Mouse (Mus musculus): ENCODE measurements at regions not wholly inside any gene's neighbourhood (a gene's known extent, or its start where the extent isn't known, plus 50 kb on each side); places are given as distances from the start of the nearest gene placed in this dataset.
"Not testable (repeated sequence)": the region's sequence is repeated elsewhere in the genome, so short reads cannot be mapped to it uniquely, and the experiment has no call there.

DNA sequence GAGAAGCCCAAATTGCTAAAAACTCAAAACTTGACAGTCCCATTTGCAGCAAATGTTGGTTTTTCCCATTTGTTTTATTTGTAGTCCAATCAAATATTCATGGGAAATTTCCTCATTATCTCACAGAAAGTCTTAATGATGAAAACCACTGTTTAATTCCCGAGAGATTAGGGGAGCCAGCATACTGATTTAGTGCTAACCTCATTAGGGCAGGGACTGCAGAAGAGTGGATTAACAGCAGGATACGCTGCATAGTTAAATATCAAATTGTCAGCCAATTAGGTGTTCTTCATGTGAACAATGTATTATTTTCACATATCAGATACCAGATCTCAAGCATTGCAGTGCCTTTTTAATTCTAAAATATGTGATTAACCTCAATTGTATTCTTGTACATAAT, 264.0 kb upstream of the 4933412E24Rik start:
- Histone ChIP-seq H3K4me1 (ENCODE audit: control insufficient read depth, insufficient read depth, low read length) (no peaks in the 10 kb centered on the region), H3K9me3 (ENCODE audit: control insufficient read depth, low read depth, low read length) (no peaks in the 10 kb centered on the region), H3K27me3 (ENCODE audit: control insufficient read depth, insufficient read depth, low read length) (no peaks in the 10 kb centered on the region), H3K27ac (ENCODE audit: low read length) (no peak overlapping the region), H3K36me3 (ENCODE audit: control insufficient read depth, insufficient read depth, low read length) (no peaks in the 10 kb centered on the region), H3K4me3 (ENCODE audit: low read depth, low read length) (no peak overlapping the region), H3K4me2 (replicated peaks; ENCODE audit: low read depth, low read length) (no peak overlapping the region), H3K9ac (replicated peaks; ENCODE audit: low read depth, low read length) (no peak overlapping the region)
- 85% methylated on average over 2 of the region's 2 CpGs for WGBS
- no peak for ATAC-seq (ENCODE audit: insufficient number of reproducible peaks, insufficient read depth, low FRiP score, low read depth)

DNA sequence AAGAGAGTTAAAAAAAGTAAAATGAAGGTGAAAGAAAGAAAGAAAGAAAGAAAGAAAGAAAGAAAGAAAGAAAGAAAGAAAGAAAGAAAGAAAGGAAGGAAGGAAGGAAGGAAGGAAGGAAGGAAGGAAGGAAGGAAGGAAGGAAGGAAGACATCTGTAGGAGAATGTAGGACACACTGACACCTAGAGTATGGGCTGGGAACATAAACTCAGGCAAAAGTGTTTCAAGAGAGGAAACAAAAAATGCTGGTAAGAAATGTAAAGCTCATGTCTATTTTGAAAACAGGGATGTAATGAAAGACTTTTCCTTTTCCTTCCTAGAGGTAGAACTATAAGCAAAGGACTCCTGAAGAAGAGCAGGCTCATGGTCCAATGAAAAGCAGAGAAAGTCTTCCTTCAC, 237.2 kb upstream of the 4933412E24Rik start:
- H3K4me2 ChIP-seq (replicated peaks; ENCODE audit: low read depth, low read length); H3K9me3 ChIP-seq (ENCODE audit: control insufficient read depth, low read depth, low read length); H3K4me1 ChIP-seq (ENCODE audit: control insufficient read depth, insufficient read depth, low read length); H3K27ac ChIP-seq (ENCODE audit: low read length); H3K36me3 ChIP-seq (ENCODE audit: control insufficient read depth, insufficient read depth, low read length); H3K9ac ChIP-seq (replicated peaks; ENCODE audit: low read depth, low read length); ATAC-seq (ENCODE audit: insufficient number of reproducible peaks, insufficient read depth, low FRiP score, low read depth); H3K27me3 ChIP-seq (ENCODE audit: control insufficient read depth, insufficient read depth, low read length); H3K4me3 ChIP-seq (ENCODE audit: low read depth, low read length): not testable (repeated sequence)

DNA sequence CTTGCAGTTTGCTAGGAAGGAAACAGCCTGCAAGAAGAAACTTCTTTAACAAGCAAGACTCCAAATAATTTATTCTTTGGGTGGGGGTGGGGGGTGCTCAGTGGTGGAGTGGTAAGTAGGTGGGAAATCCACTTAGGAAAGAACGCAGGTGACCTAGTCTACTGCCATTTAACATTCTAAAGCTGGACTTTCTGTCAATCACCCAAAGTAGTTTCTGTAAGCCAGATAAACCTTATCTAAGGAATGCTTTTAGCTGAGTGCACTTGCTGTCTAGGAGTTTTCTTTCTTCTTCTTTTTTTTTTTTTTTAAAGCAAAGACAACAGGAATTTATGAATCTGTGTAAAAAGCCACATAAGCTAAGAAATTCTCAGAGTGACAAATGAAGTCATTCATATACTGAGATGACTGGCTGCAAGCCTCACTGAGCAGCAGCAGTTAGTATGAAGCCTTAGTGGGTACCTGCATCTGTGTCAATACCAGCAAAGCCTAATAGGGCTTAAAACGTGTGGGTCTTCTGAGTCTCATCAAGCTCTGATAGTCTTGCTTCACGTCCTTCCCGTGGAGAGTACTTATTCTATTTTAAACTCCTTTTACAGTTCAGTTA, 210.0 kb upstream of the 4933412E24Rik start:
- no peaks in the 10 kb centered on the region for H3K4me1 ChIP-seq (ENCODE audit: control insufficient read depth, insufficient read depth, low read length)
- no peak overlapping the region for H3K9ac ChIP-seq (replicated peaks; ENCODE audit: low read depth, low read length)
- H3K27ac ChIP-seq (ENCODE audit: low read length), result no peak overlapping the region
- 14% methylated on average over 4 of the region's 4 CpGs for WGBS
- no peak overlapping the region for H3K4me2 ChIP-seq (replicated peaks; ENCODE audit: low read depth, low read length)
- H3K9me3 ChIP-seq (ENCODE audit: control insufficient read depth, low read depth, low read length), result no peaks in the 10 kb centered on the region
- no peaks in the 10 kb centered on the region for H3K27me3 ChIP-seq (ENCODE audit: control insufficient read depth, insufficient read depth, low read length)
- H3K4me3 ChIP-seq (ENCODE audit: low read depth, low read length), result no peak overlapping the region
- peak; percentile 56; the same call in 1 of the 2 replicates for ATAC-seq (ENCODE audit: insufficient number of reproducible peaks, insufficient read depth, low FRiP score, low read depth)
- no peaks in the 10 kb centered on the region for H3K36me3 ChIP-seq (ENCODE audit: control insufficient read depth, insufficient read depth, low read length)

DNA sequence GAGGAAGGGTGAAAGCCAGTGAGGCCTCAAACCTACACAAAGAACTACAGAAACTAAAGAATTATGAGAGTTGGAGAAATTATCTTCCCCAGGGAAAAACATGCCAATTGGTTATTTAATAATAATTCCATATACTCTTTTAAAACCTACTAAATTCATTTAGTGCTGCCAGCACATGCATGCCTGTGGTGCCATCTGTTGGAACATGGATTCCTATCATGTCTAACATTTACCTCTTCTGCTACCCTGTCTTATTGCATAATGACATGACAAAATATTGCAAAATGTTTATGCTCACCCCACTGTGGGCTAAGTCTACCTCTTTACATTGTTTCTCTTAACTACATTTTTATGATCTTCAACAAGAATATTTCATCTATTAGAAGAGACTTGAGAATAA, 178.7 kb upstream of the 4933412E24Rik start:
- Histone ChIP-seq H3K4me1 (ENCODE audit: control insufficient read depth, insufficient read depth, low read length) (no peaks in the 10 kb centered on the region), H3K4me2 (replicated peaks; ENCODE audit: low read depth, low read length) (no peak overlapping the region), H3K4me3 (ENCODE audit: low read depth, low read length) (no peak overlapping the region), H3K9ac (replicated peaks; ENCODE audit: low read depth, low read length) (no peak overlapping the region), H3K36me3 (ENCODE audit: control insufficient read depth, insufficient read depth, low read length) (no peaks in the 10 kb centered on the region), H3K27me3 (ENCODE audit: control insufficient read depth, insufficient read depth, low read length) (no peaks in the 10 kb centered on the region), H3K9me3 (ENCODE audit: control insufficient read depth, low read depth, low read length) (no peaks in the 10 kb centered on the region), H3K27ac (ENCODE audit: low read length) (no peak overlapping the region)
- no peak for ATAC-seq (ENCODE audit: insufficient number of reproducible peaks, insufficient read depth, low FRiP score, low read depth)

DNA sequence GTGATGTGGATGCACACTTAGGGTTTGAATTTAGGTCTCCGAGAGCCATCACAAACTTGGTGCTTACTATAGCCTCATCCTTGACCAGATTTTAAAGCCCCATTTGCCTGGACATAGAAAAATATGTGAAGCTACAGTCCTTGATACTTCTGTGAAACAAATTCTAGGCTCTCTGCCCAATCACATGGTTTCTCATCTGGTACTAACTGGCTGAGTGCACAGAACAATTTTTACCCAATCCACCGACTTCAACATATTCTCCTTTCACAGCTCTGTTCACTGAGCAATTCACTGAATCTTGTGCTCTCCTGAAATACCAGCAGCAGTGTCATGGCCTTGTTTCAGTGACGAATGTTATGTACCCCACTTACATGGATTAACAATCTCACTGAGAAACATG, 176.7 kb upstream of the 4933412E24Rik start:
- Histone ChIP-seq H3K4me3 (ENCODE audit: low read depth, low read length) (no peak overlapping the region), H3K36me3 (ENCODE audit: control insufficient read depth, insufficient read depth, low read length) (no peaks in the 10 kb centered on the region), H3K4me2 (replicated peaks; ENCODE audit: low read depth, low read length) (no peak overlapping the region), H3K9ac (replicated peaks; ENCODE audit: low read depth, low read length) (no peak overlapping the region), H3K9me3 (ENCODE audit: control insufficient read depth, low read depth, low read length) (no peaks in the 10 kb centered on the region), H3K27me3 (ENCODE audit: control insufficient read depth, insufficient read depth, low read length) (no peaks in the 10 kb centered on the region), H3K4me1 (ENCODE audit: control insufficient read depth, insufficient read depth, low read length) (no peaks in the 10 kb centered on the region), H3K27ac (ENCODE audit: low read length) (no peak overlapping the region)
- ATAC-seq (ENCODE audit: insufficient number of reproducible peaks, insufficient read depth, low FRiP score, low read depth), result no peak
- WGBS, result 84% methylated on average over 3 of the region's 3 CpGs

DNA sequence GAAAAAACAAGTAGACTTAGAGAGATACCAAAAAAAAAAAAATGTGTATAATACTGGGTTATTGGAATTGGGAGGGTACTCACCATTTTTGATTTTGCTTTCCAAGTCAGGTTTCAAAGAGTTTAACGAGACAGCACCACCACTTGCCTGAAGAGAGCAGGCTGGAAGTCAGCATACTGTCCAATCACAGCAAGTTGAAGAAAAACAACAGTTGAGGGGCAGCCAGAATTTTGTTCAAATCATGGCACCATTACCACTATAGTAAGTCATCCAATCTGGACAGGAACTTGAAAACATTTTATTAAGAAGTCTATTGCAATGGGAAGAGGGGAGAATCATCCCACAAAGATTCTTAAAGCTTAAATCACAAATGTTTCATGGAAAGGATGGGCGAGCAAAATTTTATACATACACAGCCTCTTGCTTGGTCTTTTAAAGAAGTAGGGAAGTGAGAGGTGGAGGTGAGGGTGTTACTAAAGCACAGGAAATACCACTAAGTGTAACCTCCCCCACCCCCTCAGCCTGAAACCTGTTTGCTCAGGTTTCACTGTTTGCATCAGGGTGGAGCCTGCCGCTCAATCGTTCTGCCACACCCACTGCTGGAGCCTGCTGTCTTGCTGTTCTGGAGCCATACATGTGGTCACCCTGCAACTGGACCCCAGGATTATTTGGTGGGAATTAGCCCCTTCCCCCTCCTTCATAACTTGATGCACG, 170.7 kb upstream of the 4933412E24Rik start:
- H3K9ac ChIP-seq (replicated peaks; ENCODE audit: low read depth, low read length), result no peak overlapping the region
- no peak overlapping the region for H3K4me2 ChIP-seq (replicated peaks; ENCODE audit: low read depth, low read length)
- H3K9me3 ChIP-seq (ENCODE audit: control insufficient read depth, low read depth, low read length), result no peaks in the 10 kb centered on the region
- 43% methylated on average over 5 of the region's 5 CpGs for WGBS
- no peaks in the 10 kb centered on the region for H3K4me1 ChIP-seq (ENCODE audit: control insufficient read depth, insufficient read depth, low read length)
- no peaks in the 10 kb centered on the region for H3K27me3 ChIP-seq (ENCODE audit: control insufficient read depth, insufficient read depth, low read length)
- H3K27ac ChIP-seq (ENCODE audit: low read length), result no peak overlapping the region
- H3K36me3 ChIP-seq (ENCODE audit: control insufficient read depth, insufficient read depth, low read length), result no peaks in the 10 kb centered on the region
- H3K4me3 ChIP-seq (ENCODE audit: low read depth, low read length), result no peak overlapping the region
- no peak for ATAC-seq (ENCODE audit: insufficient number of reproducible peaks, insufficient read depth, low FRiP score, low read depth)

DNA sequence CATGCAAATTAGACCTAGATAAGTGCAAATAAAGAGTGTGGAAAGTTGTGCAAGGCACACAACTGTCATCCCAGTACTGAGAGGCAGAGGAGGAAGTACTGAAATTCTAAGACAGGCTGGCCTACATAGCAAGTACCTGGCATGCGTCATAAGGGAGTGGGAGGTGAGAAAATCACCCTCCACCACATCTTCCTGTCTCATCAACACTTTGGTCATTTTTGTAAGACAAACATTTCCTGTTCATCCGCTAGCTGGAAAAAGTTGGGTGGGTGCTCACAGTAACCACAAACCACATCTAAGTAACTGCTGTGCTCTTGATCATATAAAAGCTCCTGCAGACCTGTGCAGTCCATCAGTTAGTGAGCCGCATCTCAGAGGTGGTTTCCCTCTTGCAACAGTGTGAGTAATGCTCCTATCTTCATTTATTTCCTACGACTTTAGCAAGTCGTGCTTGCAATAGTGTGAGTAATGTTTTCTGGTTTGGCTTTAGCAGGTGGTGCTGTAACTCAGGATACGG, 125.2 kb upstream of the 4933412E24Rik start:
- Histone ChIP-seq H3K4me1 (ENCODE audit: control insufficient read depth, insufficient read depth, low read length) (no peaks in the 10 kb centered on the region), H3K27ac (ENCODE audit: low read length) (no peak overlapping the region), H3K9ac (replicated peaks; ENCODE audit: low read depth, low read length) (no peak overlapping the region), H3K4me3 (ENCODE audit: low read depth, low read length) (no peak overlapping the region), H3K9me3 (ENCODE audit: control insufficient read depth, low read depth, low read length) (no peaks in the 10 kb centered on the region), H3K27me3 (ENCODE audit: control insufficient read depth, insufficient read depth, low read length) (no peaks in the 10 kb centered on the region), H3K36me3 (ENCODE audit: control insufficient read depth, insufficient read depth, low read length) (no peaks in the 10 kb centered on the region), H3K4me2 (replicated peaks; ENCODE audit: low read depth, low read length) (no peak overlapping the region)
- ATAC-seq (ENCODE audit: insufficient number of reproducible peaks, insufficient read depth, low FRiP score, low read depth), result no peak
- 79% methylated on average over 6 of the region's 6 CpGs for WGBS

DNA sequence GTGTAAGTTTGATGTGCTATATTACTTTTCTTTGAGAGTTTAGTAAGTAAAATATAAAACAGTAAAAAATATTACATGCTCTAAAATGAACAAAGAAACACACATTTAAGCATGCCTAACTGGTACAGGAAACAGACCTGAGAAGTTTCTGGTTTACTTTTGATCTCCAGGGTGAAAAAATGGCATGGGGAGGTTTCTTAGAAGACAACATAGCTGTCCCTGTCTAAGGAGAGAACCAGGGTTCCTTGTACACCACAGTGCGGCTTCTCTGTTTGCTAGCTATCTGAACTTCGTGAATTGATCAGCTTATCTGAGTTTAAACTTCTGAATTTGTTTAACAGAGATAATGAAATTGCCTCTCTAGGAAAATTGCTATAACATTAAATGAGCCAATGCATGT, 120.3 kb upstream of the 4933412E24Rik start:
- Histone ChIP-seq H3K27me3 (ENCODE audit: control insufficient read depth, insufficient read depth, low read length) (no peaks in the 10 kb centered on the region), H3K4me1 (ENCODE audit: control insufficient read depth, insufficient read depth, low read length) (no peaks in the 10 kb centered on the region), H3K9ac (replicated peaks; ENCODE audit: low read depth, low read length) (no peak overlapping the region), H3K4me3 (ENCODE audit: low read depth, low read length) (no peak overlapping the region), H3K9me3 (ENCODE audit: control insufficient read depth, low read depth, low read length) (no peaks in the 10 kb centered on the region), H3K27ac (ENCODE audit: low read length) (no peak overlapping the region), H3K36me3 (ENCODE audit: control insufficient read depth, insufficient read depth, low read length) (no peaks in the 10 kb centered on the region), H3K4me2 (replicated peaks; ENCODE audit: low read depth, low read length) (no peak overlapping the region)
- 55% methylated on average over 2 of the region's 2 CpGs for WGBS
- ATAC-seq (ENCODE audit: insufficient number of reproducible peaks, insufficient read depth, low FRiP score, low read depth), result no peak

DNA sequence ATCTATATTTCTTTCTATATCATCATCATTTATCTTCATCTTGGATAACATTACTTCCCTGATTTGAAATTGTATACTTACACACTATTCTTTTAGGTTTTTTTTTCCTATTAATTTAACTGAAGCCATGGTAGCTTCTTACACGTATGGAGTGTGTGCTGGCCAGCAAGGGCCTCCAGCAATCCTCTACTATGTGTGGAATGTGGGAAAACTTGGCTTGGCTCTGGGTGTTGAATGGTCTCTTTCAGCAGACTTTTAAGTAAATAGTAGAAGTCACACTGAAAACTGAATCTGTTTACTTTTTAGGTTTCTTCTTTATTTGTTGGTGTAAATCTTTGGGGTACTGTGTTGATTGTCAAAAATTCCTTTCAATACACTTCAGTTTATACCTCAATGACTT, 118.1 kb upstream of the 4933412E24Rik start:
- Histone ChIP-seq H3K4me1 (ENCODE audit: control insufficient read depth, insufficient read depth, low read length) (no peaks in the 10 kb centered on the region), H3K27me3 (ENCODE audit: control insufficient read depth, insufficient read depth, low read length) (no peaks in the 10 kb centered on the region), H3K9me3 (ENCODE audit: control insufficient read depth, low read depth, low read length) (no peaks in the 10 kb centered on the region), H3K36me3 (ENCODE audit: control insufficient read depth, insufficient read depth, low read length) (no peaks in the 10 kb centered on the region), H3K4me3 (ENCODE audit: low read depth, low read length) (no peak overlapping the region), H3K4me2 (replicated peaks; ENCODE audit: low read depth, low read length) (no peak overlapping the region), H3K9ac (replicated peaks; ENCODE audit: low read depth, low read length) (no peak overlapping the region), H3K27ac (ENCODE audit: low read length) (no peak overlapping the region)
- ATAC-seq (ENCODE audit: insufficient number of reproducible peaks, insufficient read depth, low FRiP score, low read depth), result no peak; the same call in 1 of the 2 replicates
- 6% methylated on average over 1 of the region's 1 CpGs for WGBS
